Mouse (Mus musculus) kidney, adult 2 months (tissue): ENCODE results near the gene Lrrn2. TPM values are rescaled to one million over a fixed set of nuclear protein-coding genes. Genes with fewer than 3 reads are reported as not detected.

Source experiments
- DNase-seq: peaks from one replicate; pipeline ENCODE4 v3.0.0; 2021
- H3K27ac ChIP-seq: fragments of 200-500 bp; 2 replicates; pipeline ENCODE4 v1.5.1; 2012; ENCODE audit warnings: low read depth, low read length, control low read depth, inconsistent platforms; ENCODE audit not compliant: insufficient read depth
- H3K27me3 ChIP-seq: fragments of 200-500 bp; replicated peaks from 2 replicates; pipeline ENCODE4 v1.6.1; 2012; ENCODE audit warnings: mild to moderate bottlenecking, moderate library complexity, low read length, inconsistent platforms; ENCODE audit not compliant: control insufficient read depth, insufficient read depth
- H3K36me3 ChIP-seq: fragments of 200-500 bp; 2 replicates; pipeline ENCODE4 v1.6.1; 2012; ENCODE audit warnings: mild to moderate bottlenecking, moderate library complexity, low read length, inconsistent platforms; ENCODE audit not compliant: control insufficient read depth, insufficient read depth
- H3K4me1 ChIP-seq: fragments of 200-500 bp; 2 replicates; pipeline ENCODE4 v1.6.1; 2011; ENCODE audit warnings: low read length; ENCODE audit not compliant: control insufficient read depth, insufficient read depth
- H3K4me3 ChIP-seq: fragments of 200-500 bp; 2 replicates; pipeline ENCODE4 v1.5.1; 2011; ENCODE audit warnings: mild to moderate bottlenecking, low read depth, low read length, control low read depth; ENCODE audit not compliant: insufficient read depth
- CTCF ChIP-seq: fragments of 200-500 bp; conservative IDR thresholded peaks from 2 replicates; pipeline ENCODE4 v1.5.1; 2011; ENCODE audit warnings: low read depth, mild to moderate bottlenecking, control low read depth, low read length, moderate library complexity, mixed read lengths; ENCODE audit not compliant: insufficient read depth, insufficient read length
- POLR2A ChIP-seq: fragments of 200-500 bp; IDR thresholded peaks from one replicate; pipeline ENCODE4 v1.6.1; 2011; ENCODE audit warnings: low read depth, low read length, control low read depth
- WGBS: fragments of 180-500 bp; shearing (Covaris S2); methylation state at CpG from one replicate; pipeline ENCODE4 v1.1.7; 2018; 5-methylcytosine and 5-hydroxymethylcytosine counted together
- polyA plus RNA-seq: library from polyadenylated mRNA; depleted of rRNA; stranded (reverse); fragments of >200 nt; gene quantifications from 2 replicates; pipeline ENCODE4 v1.2.3, GENCODE M21; 2012; rRNA removed

The Lrrn2 gene
- polyA plus RNA-seq, result 0.36 and 0.57 TPM in 2 replicates

DNA sequence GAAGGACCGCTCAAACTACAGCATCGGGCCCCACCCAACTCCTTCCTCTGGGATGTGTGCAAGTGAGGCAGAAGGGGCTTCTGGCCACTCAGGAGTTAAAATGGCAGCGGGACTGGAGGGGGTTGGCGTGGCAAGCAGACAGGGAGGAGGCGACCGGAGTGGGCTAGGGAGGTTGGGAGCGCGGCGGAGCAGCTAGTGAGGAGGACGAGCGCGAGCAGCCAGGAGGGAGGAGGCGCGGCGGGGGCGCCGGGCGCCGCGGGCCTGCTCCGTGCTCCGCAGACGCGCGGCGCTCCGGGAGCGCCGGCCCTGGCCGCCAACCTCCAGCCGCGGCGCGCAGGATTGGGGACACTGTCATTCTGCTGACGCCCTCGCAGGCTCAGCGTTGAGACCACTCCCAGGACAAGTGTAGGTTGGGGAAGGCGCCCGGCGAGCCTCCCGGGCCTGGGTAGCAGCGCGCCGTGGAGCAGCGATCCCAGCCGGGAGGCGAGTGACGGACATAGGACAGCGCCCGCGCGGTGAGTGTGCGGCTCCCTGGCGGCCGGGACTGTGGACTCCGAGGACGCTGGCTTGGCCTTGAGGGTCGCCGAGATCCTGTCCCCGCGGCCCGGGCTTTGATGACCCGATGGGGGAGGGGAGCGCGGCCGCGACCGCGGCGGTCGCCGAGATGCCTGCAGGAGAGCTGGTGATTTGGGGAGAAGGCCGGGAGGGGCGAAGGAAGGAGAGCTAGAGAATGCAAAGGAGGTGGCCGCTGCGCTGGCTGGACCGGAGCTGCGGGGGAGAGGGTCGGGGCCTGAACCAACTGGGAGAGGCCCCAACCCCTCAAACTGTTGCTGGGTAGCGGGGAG lies at the start of gene Lrrn2:
Lrrn2 (plus strand) TSS at position 113 of the 845 bp plus-strand sequence.
- Histone ChIP-seq H3K4me1 (no peaks in the 10 kb centered on the region), H3K4me3 (peak within 1 kb of the TSS; percentile 47; the same call in 1 of the 2 replicates), H3K27me3 (peaks cover 5% of the 10 kb centered on the region), H3K36me3 (no peaks in the 10 kb centered on the region), H3K27ac (no peak within 1 kb of the TSS)
- no peak for DNase-seq
- TF ChIP-seq POLR2A (no peak), CTCF (no peak)
- WGBS, result 2% methylated on average over 80 of the region's 80 CpGs

DNA sequence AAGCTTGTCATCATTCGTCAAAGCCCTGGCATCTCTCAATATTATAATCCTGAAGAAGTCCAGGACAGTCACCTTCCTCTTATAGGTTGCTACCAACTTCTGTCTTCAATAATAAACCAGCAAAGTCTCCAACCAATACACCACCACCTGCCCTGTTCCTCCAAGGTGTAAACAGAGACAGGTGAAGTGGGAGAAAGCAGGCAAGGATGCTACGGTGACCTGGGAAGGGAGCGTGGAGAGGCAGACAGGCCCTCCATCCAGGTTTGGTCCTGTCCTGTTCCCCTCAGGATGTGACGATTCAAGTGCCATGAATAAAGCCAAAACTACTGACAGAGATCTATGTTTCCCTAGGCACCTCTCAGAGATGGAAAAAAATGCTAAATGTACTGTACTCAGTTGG lies 48.1 kb upstream of the Lrrn2 start:
- DNase-seq, result no peak
- no peaks in the 10 kb centered on the region for H3K27me3 ChIP-seq
- TF ChIP-seq POLR2A (no peak), CTCF (no peak)
- H3K27ac ChIP-seq, result no peak overlapping the region
- WGBS, result 85% methylated on average over 4 of the region's 4 CpGs
- H3K36me3 ChIP-seq, result no peaks in the 10 kb centered on the region
- no peak overlapping the region for H3K4me3 ChIP-seq
- H3K4me1 ChIP-seq, result no peaks in the 10 kb centered on the region

DNA sequence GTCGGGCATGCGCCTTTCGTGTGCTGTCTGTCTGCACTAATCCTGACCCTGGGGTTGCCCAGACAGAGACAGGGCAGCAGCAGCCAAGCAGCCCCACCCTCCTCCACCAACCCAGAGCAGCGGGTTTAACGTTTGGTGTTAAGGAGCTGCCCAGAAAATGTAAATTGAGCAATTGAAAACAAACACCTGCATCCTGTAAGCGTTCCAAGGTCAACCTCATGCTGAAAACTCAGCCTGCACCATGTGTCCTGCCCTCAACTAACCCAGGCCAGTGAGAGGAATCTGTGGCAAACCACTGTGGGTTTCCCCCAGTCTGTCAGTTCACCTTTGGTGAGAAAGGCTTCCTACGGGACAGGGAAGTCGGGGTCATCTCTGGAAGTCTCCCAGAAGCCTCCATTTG lies 46.0 kb upstream of the Lrrn2 start:
- no peak for DNase-seq
- no peaks in the 10 kb centered on the region for H3K36me3 ChIP-seq
- 39% methylated on average over 8 of the region's 8 CpGs for WGBS
- H3K27ac ChIP-seq, result no peak overlapping the region
- TF ChIP-seq POLR2A, result no peak
- TF ChIP-seq CTCF, result no peak
- H3K27me3 ChIP-seq, result no peaks in the 10 kb centered on the region
- no peaks in the 10 kb centered on the region for H3K4me1 ChIP-seq
- no peak overlapping the region for H3K4me3 ChIP-seq

DNA sequence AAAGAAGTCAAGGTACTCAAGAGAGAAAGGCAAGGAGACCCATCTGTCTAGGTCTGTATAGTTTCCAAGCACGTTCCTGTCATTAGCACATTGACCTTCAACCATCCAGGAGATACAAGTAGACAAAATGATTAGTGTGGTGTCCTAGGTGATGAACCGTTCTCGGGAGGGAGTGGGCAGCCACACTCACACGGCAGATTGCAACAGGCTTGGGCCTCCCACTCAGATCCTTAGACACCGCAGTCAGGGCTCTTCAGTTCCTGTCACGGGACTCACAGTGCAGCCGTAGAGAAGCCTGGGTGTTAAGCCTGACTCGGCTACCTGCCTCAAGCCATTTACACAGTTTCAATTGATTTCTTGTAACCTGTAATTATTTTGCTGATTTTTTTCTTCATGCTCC lies 43.2 kb upstream of the Lrrn2 start:
- H3K4me3 ChIP-seq, result no peak overlapping the region
- WGBS, result 52% methylated on average over 8 of the region's 8 CpGs
- TF ChIP-seq CTCF (no peak), POLR2A (no peak)

DNA sequence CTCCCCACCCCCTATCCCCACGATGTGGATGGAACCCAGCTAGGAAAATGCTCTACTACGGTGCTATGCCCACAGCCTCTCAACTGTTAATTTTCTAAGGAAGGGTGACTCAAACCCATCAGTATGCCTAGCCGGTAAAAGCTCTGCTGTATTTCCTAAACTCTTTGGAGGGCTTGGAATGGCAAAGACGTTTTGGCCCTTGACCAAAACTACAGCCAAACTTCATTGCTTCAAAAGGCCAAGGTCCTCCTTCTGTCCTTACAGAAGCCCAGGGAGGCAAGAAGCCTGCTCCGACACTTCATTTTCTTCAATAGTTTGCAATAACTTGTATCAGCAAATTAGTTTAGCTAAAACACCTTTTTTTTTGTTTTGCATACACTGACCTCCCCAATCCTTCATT lies 42.4 kb upstream of the Lrrn2 start:
- Histone ChIP-seq H3K36me3 (no peaks in the 10 kb centered on the region), H3K27me3 (no peaks in the 10 kb centered on the region), H3K27ac (no peak overlapping the region), H3K4me1 (no peaks in the 10 kb centered on the region), H3K4me3 (no peak overlapping the region)
- 67% methylated on average over 5 of the region's 5 CpGs for WGBS
- TF ChIP-seq CTCF, result no peak
- no peak for TF ChIP-seq POLR2A
- DNase-seq, result no peak

More for the DNA sequence above, 43.2 kb upstream of the Lrrn2 start:
- H3K36me3 ChIP-seq, result no peaks in the 10 kb centered on the region
- no peak for DNase-seq
- no peaks in the 10 kb centered on the region for H3K27me3 ChIP-seq
- no peak overlapping the region for H3K27ac ChIP-seq
- H3K4me1 ChIP-seq, result no peaks in the 10 kb centered on the region

DNA sequence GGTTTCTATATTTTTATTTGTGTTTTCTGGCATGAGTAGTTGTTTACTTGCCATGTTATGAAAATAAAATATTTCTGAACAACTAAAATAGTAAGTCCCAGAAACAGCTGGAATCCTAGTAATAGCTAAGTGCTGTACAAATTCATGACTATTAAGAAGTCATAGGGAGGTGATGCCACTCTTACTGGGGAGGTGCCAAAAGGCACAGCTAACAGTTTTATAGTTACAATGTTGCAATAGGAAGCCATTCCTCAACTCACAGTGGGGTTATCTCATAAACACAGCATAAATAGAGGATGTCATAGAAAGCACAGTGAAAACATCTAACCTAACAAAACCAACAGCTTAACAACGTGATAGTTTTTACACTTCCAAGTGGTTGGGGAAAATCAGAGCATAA lies 41.7 kb upstream of the Lrrn2 start:
- TF ChIP-seq POLR2A, result no peak
- TF ChIP-seq CTCF, result no peak
- H3K36me3 ChIP-seq, result no peaks in the 10 kb centered on the region
- WGBS, result 75% methylated on average over 1 of the region's 1 CpGs
- DNase-seq, result no peak
- H3K4me3 ChIP-seq, result no peak overlapping the region
- H3K27me3 ChIP-seq, result no peaks in the 10 kb centered on the region
- H3K4me1 ChIP-seq, result no peaks in the 10 kb centered on the region
- H3K27ac ChIP-seq, result no peak overlapping the region

DNA sequence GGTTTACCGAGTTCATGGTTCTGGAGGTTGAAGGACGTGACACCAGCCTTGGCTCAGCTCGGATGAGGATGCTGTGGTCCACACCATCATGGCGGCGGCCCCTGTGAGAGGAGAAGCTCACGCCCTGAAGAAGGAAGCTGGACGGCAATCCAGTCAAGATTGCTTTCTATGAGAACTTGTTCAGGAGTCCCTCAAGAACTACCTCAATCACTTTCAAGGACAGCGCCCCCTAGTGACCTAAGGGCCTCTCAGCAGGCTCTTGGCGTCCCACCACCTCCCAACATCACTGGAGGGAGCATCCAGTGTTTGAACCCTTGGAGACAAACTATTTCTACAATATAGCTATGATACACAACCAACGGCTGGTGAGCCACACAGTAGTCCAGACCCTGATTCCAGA lies 36.5 kb upstream of the Lrrn2 start:
- no peak overlapping the region for H3K4me3 ChIP-seq
- H3K27ac ChIP-seq, result no peak overlapping the region
- no peaks in the 10 kb centered on the region for H3K36me3 ChIP-seq
- no peaks in the 10 kb centered on the region for H3K4me1 ChIP-seq
- DNase-seq, result no peak
- no peak for TF ChIP-seq POLR2A
- TF ChIP-seq CTCF, result 0 out of 2 replicates have a peak, but pooled peaks have one; percentile 8
- no peaks in the 10 kb centered on the region for H3K27me3 ChIP-seq
- WGBS, result 82% methylated on average over 10 of the region's 10 CpGs
